Mouse (Mus musculus) kidney, embryonic 14.5 days (tissue): ENCODE measurements around the gene Eif2ak1. TPM values are rescaled to one million over a fixed set of nuclear protein-coding genes. Genes with fewer than 3 reads are reported as not detected.

ENCODE experiments used
- ATAC-seq: fragments of 200-750 bp; cut with Nextera tagmentation; 2 replicates; pipeline ENCODE4 v1.8.0; 2017; ENCODE audit warnings: moderate number of reproducible peaks, mild to moderate bottlenecking, moderate TSS enrichment, moderate library complexity; ENCODE audit not compliant: low FRiP score, low TSS enrichment
- H3K27ac ChIP-seq: fragments of 300-500 bp; sonication (generic); 2 replicates; pipeline ENCODE4 v1.5.1; 2014; ENCODE audit warnings: low read depth, mild to moderate bottlenecking, low read length, moderate library complexity, mixed read lengths
- H3K27me3 ChIP-seq: fragments of 300-500 bp; sonication (generic); 2 replicates; pipeline ENCODE4 v1.6.1; 2014; ENCODE audit warnings: mild to moderate bottlenecking, low read length; ENCODE audit not compliant: control insufficient read depth, insufficient read depth
- H3K36me3 ChIP-seq: fragments of 300-500 bp; sonication (generic); 2 replicates; pipeline ENCODE4 v1.6.1; 2014; ENCODE audit warnings: low read length, mixed read lengths; ENCODE audit not compliant: control insufficient read depth, insufficient read depth
- H3K4me1 ChIP-seq: fragments of 300-500 bp; sonication (generic); 2 replicates; pipeline ENCODE4 v1.6.1; 2014; ENCODE audit warnings: low read length, mixed read lengths; ENCODE audit not compliant: control insufficient read depth, insufficient read depth
- H3K4me2 ChIP-seq: fragments of 300-500 bp; sonication (generic); replicated peaks from 2 replicates; pipeline ENCODE4 v1.6.1; 2014; ENCODE audit warnings: low read depth, mild to moderate bottlenecking, low read length
- H3K4me3 ChIP-seq: fragments of 300-500 bp; sonication (generic); 2 replicates; pipeline ENCODE4 v1.5.1; 2014; ENCODE audit warnings: mild to moderate bottlenecking, low read length
- H3K9ac ChIP-seq: fragments of 300-500 bp; sonication (generic); 2 replicates; pipeline ENCODE4 v1.6.1; 2014; ENCODE audit warnings: low read depth, mild to moderate bottlenecking, low read length, moderate library complexity
- H3K9me3 ChIP-seq: fragments of 300-500 bp; sonication (generic); 2 replicates; pipeline ENCODE4 v1.6.1; 2016; ENCODE audit warnings: low read length; ENCODE audit not compliant: control insufficient read depth
- WGBS: fragments of 180-500 bp; shearing (Covaris S2); extraction: QIAGEN DNeasy Blood & Tissue Kit; methylation state at CpG from one replicate; pipeline ENCODE4 v1.1.7; 2014; 5-methylcytosine and 5-hydroxymethylcytosine counted together
- polyA plus RNA-seq: library from polyadenylated mRNA; unstranded; fragments of >200 nt; fragmentation: Nextera tagmentation; extraction: Ambion mirVana; gene quantifications from 2 replicates; pipeline ENCODE4 v1.2.1, GENCODE M21; 2014

The Eif2ak1 gene
- polyA plus RNA-seq, 1 experiment from 2014 or later: 49.9 TPM

- Histone ChIP-seq H3K4me1 (peaks cover 23% of the 10 kb centered on the region), H3K27me3 (no peaks in the 10 kb centered on the region), H3K9me3 (no peaks in the 10 kb centered on the region), H3K4me2 (peak within 1 kb of the TSS; percentile 63), H3K4me3 (peak within 1 kb of the TSS; percentile 69), H3K36me3 (peaks cover 22% of the 10 kb centered on the region; the same call in 1 of the 2 replicates), H3K9ac (peak within 1 kb of the TSS; percentile 70), H3K27ac (peak within 1 kb of the TSS; percentile 85)
- WGBS: under 1% methylated on average over 70 of the region's 70 CpGs
- ATAC-seq: peak; percentile 98
These were observed 92.1 kb downstream of the Eif2ak1 start, which contains the start of the genes Aimp2 and Pms2 for GRCm38 (mm10) chr5:143909417-143910400. Aimp2 (minus strand) TSS chr5:143909847. Pms2 (plus strand) TSS chr5:143909964.

- Histone ChIP-seq H3K9me3 (no peaks in the 10 kb centered on the region), H3K4me2 (no peak overlapping the region), H3K4me1 (peaks cover under 1% of the 10 kb centered on the region; the same call in 1 of the 2 replicates), H3K27me3 (no peaks in the 10 kb centered on the region), H3K9ac (no peak overlapping the region), H3K4me3 (no peak overlapping the region), H3K36me3 (peaks cover 47% of the 10 kb centered on the region), H3K27ac (no peak overlapping the region)
- ATAC-seq: no peak
- WGBS: 95% methylated on average over 9 of the region's 9 CpGs
These were observed 98.6 kb downstream of the Eif2ak1 start for GRCm38 (mm10) chr5:143916221-143916620.

GRCm38 (mm10) chr5:143917418-143917817, 99.8 kb downstream of the Eif2ak1 start:
- H3K36me3 ChIP-seq: peaks cover 56% of the 10 kb centered on the region
- 49% methylated on average over 5 of the region's 5 CpGs for WGBS
- no peak for ATAC-seq

GRCm38 (mm10) chr5:143918120-143918519, 100.5 kb downstream of the Eif2ak1 start:
- Histone ChIP-seq H3K4me3 (no peak overlapping the region), H3K27me3 (no peaks in the 10 kb centered on the region), H3K9me3 (no peaks in the 10 kb centered on the region), H3K9ac (no peak overlapping the region), H3K36me3 (peaks cover 62% of the 10 kb centered on the region), H3K4me2 (no peak overlapping the region), H3K27ac (no peak overlapping the region), H3K4me1 (no peaks in the 10 kb centered on the region)
- no peak for ATAC-seq
- WGBS: 92% methylated on average over 3 of the region's 3 CpGs

More at GRCm38 (mm10) chr5:143917418-143917817, 99.8 kb downstream of the Eif2ak1 start:
- Histone ChIP-seq H3K9me3 (no peaks in the 10 kb centered on the region), H3K4me2 (no peak overlapping the region), H3K4me3 (no peak overlapping the region), H3K27ac (no peak overlapping the region), H3K4me1 (no peaks in the 10 kb centered on the region), H3K27me3 (no peaks in the 10 kb centered on the region), H3K9ac (no peak overlapping the region)

- no peak overlapping the region for H3K4me2 ChIP-seq
These were observed 107.3 kb downstream of the Eif2ak1 start for GRCm38 (mm10) chr5:143924781-143925452.

GRCm38 (mm10) chr5:143927875-143928274, 110.3 kb downstream of the Eif2ak1 start, which contains the start of gene Gm42421:
Gm42421 (plus strand) TSS chr5:143928175.
- 95% methylated on average over 8 of the region's 8 CpGs for WGBS
- H3K36me3 ChIP-seq: peaks cover 78% of the 10 kb centered on the region

More at GRCm38 (mm10) chr5:143924781-143925452, 107.3 kb downstream of the Eif2ak1 start:
- Histone ChIP-seq H3K4me1 (no peaks in the 10 kb centered on the region), H3K9ac (no peak overlapping the region), H3K27ac (no peak overlapping the region), H3K36me3 (peaks cover 80% of the 10 kb centered on the region), H3K4me3 (no peak overlapping the region), H3K27me3 (no peaks in the 10 kb centered on the region), H3K9me3 (no peaks in the 10 kb centered on the region)
- 88% methylated on average over 6 of the region's 6 CpGs for WGBS
- ATAC-seq: no peak

GRCm38 (mm10) chr5:143929291-143929690, 111.7 kb downstream of the Eif2ak1 start:
- H3K4me1 ChIP-seq: no peaks in the 10 kb centered on the region
- no peak overlapping the region for H3K4me2 ChIP-seq
- no peak overlapping the region for H3K4me3 ChIP-seq
- H3K9me3 ChIP-seq: no peaks in the 10 kb centered on the region
- peaks cover 64% of the 10 kb centered on the region for H3K36me3 ChIP-seq
- 85% methylated on average over 4 of the region's 4 CpGs for WGBS
- H3K27ac ChIP-seq: no peak overlapping the region
- no peak overlapping the region for H3K9ac ChIP-seq
- H3K27me3 ChIP-seq: no peaks in the 10 kb centered on the region
- no peak for ATAC-seq

More at GRCm38 (mm10) chr5:143927875-143928274, 110.3 kb downstream of the Eif2ak1 start, which contains the start of gene Gm42421:
- no peak for ATAC-seq
- H3K27ac ChIP-seq: no peak within 1 kb of the TSS
- no peaks in the 10 kb centered on the region for H3K4me1 ChIP-seq
- no peaks in the 10 kb centered on the region for H3K9me3 ChIP-seq
- H3K4me3 ChIP-seq: no peak within 1 kb of the TSS
- no peaks in the 10 kb centered on the region for H3K27me3 ChIP-seq
- H3K4me2 ChIP-seq: no peak within 1 kb of the TSS
- no peak within 1 kb of the TSS for H3K9ac ChIP-seq

GRCm38 (mm10) chr5:143930656-143931055, 113.1 kb downstream of the Eif2ak1 start:
- no peaks in the 10 kb centered on the region for H3K27me3 ChIP-seq
- no peaks in the 10 kb centered on the region for H3K4me1 ChIP-seq
- H3K27ac ChIP-seq: no peak overlapping the region
- H3K4me3 ChIP-seq: no peak overlapping the region
- 96% methylated on average over 12 of the region's 12 CpGs for WGBS
- peaks cover 52% of the 10 kb centered on the region for H3K36me3 ChIP-seq
- H3K4me2 ChIP-seq: no peak overlapping the region
- no peaks in the 10 kb centered on the region for H3K9me3 ChIP-seq
- no peak for ATAC-seq
- no peak overlapping the region for H3K9ac ChIP-seq
